Mouse (Mus musculus) kidney, adult 9 months (tissue): ENCODE data around the gene Slc25a34.

Source experiments
- DNase-seq: peaks from one replicate; pipeline ENCODE4 v3.0.0; 2022

Gene Slc25a34

GRCm38 (mm10) chr4:141578833-141579232 lies 44.8 kb downstream of the Slc25a34 start:
- DNase-seq = no peak

- no peak for DNase-seq
Observed at GRCm38 (mm10) chr4:141576877-141577276, 46.7 kb downstream of the Slc25a34 start.

- no peak for DNase-seq
Observed at GRCm38 (mm10) chr4:141576404-141576803, 47.2 kb downstream of the Slc25a34 start.

DNA sequence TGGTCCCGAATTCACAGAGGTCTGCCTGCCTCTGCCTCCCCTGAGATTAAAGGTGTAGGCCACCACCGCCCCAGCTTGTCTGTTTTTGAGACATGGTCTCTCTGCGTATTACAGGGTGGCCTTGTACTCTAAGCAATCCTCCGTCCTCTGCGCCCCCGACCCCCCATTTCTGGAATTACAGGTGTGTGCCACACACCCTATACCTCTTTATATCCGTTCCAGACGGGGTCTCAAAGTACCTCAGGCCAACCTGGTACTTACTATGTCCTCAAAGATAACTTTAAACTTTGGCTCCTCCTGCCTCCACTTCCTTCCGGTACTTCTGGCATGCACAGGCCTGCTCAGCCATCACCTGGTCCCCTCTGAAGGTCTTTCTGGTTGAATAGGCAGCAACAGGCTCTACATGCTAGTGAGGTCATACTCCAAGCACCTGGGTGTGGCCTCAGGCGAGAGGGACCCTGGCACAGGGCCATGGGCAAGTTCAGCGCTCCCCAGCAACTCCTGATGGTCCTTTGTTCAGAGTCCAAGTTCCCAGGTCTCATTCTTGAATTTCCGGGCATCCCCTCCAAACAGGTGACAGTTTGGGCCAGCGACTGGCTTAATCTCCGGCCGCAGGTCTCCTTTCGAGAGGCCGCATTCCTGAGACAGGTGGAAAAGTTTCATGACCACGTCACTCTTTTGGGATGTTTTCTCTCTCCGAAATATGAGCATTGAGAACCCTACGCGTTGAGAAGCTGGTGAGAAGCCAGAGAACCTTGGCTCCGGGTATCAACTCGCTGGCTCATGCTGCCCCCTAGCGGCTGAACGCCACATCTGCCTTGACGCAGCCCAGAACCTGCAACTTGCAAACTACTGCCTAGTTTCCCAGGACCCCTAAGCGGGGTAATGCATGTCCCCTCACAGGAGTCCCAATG lies 48.6 kb downstream of the Slc25a34 start:
- DNase-seq = peak; percentile 93

GRCm38 (mm10) chr4:141573359-141573966 lies 50.2 kb downstream of the Slc25a34 start:
- peak; percentile 94 for DNase-seq

DNA sequence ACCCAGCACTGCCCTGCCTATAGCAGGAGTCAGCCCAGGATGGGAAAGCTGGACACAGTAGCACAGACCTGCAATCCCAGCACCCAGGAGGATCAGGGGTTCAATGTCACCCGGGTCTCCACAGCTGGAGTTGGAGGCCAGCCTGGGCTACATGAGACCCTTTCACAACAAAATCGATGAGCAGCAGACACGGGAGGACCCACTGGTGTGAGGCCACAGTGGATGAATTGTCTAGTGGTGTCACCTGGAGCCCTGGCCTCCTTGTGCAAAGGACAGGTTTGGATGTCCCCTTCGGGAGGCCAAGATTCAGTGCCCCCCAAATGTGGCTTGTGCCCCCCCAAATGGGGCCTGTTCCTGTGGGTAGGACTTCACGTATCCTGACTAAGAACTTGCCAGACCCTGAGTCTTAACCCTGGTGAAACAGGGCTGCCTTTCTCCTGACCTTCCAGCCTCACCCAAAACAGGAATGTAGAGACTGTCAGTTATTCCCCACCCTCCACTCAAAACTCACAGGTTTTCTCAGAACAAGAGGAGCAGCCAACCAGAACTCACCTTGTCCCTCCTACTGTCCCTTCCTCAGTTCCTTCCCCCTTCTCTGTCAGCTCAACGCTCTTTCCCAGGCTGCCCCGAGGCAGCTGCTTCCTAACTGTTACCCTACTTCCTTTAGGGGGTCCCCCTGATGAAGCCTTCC lies 50.8 kb downstream of the Slc25a34 start:
- no peak for DNase-seq

DNA sequence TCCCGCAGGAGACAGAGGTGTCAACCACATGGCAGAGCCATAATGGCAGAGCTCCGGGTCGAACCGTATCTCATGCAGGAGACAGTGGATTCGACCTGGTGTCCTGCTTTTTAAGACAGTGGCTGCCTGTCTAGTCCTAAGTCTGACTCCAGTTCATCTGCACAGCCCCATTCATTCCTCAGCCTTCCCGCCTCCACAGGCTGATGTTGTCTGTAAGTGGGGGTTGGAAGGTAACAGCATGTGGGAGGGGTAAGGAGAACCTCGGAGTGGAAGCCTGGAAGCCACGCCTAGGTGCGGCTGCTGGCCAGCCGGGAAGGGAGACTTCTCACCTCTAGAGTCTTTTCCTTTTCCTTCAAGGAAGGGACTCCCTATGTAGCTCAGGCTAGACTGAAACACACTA lies 51.7 kb downstream of the Slc25a34 start:
- peak; percentile 58 for DNase-seq

GRCm38 (mm10) chr4:141571337-141571739 lies 52.3 kb downstream of the Slc25a34 start:
- DNase-seq = peak; percentile 96

- no peak for DNase-seq
Observed at GRCm38 (mm10) chr4:141570821-141571220, 52.8 kb downstream of the Slc25a34 start.

GRCm38 (mm10) chr4:141570004-141570403 lies 53.6 kb downstream of the Slc25a34 start:
- peak; percentile 96 for DNase-seq

GRCm38 (mm10) chr4:141568966-141569365 lies 54.7 kb downstream of the Slc25a34 start:
- DNase-seq = no peak
